Mouse (Mus musculus): ENCODE measurements around the gene 4930512M02Rik. TPM values are rescaled to one million over a fixed set of nuclear protein-coding genes. Genes with fewer than 3 reads are reported as not detected.

4930512M02Rik gene
- not detected in 2 replicates for polyA plus RNA-seq (2021; fragmentation: Nextera tagmentation)
- long read RNA-seq, experiment 1, result 0 reads
- long read RNA-seq, experiment 2, result 0 reads

DNA sequence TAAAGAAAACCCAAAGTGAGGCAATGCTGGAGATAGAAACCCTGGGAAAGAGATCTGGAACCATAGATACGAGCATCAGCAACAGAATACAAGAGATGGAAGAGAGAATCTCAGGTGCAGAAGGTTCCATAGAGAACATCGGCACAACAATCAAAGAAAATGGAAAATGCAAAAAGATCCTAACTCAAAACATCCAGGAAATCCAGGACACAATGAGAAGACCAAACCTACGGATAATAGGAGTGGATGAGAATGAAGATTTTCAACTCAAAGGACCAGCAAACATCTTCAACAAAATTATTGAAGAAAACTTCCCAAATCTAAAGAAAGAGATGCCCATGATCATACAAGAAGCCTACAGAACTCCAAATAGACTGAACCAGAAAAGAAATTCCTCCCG, at the start of gene 4930512M02Rik:
4930512M02Rik (minus strand) TSS at position 101 of the 400 bp plus-strand sequence.

Other genes with a start within 250 kb of the 4930512M02Rik start
- not detected in 2 replicates for gene Spata48, start 165.7 kb downstream of the 4930512M02Rik start, polyA plus RNA-seq (2021; fragmentation: Nextera tagmentation)
- gene Zpbp, start 165.4 kb downstream of the 4930512M02Rik start, polyA plus RNA-seq (2021; fragmentation: Nextera tagmentation), result 0.15 and 0.25 TPM in 2 replicates
- gene Ikzf1, start 57.2 kb upstream of the 4930512M02Rik start, polyA plus RNA-seq (2021; fragmentation: Nextera tagmentation), result 1.0 and 1.6 TPM in 2 replicates
- gene Fignl1, start 181.1 kb upstream of the 4930512M02Rik start, polyA plus RNA-seq (2021; fragmentation: Nextera tagmentation), result 0.89 and 0.98 TPM in 2 replicates